Mouse (Mus musculus) megakaryocyte, embryonic 14.5 days (primary cell): ENCODE data around the gene Tcf7l2.

Experiments
- FLI1 ChIP-seq: IDR thresholded peaks from 2 replicates; pipeline ENCODE4 v1.6.1; 2012; ENCODE audit warnings: low read length, inconsistent platforms, mixed read lengths
- GATA1 ChIP-seq: IDR thresholded peaks from 3 replicates; pipeline ENCODE4 v1.6.1; 2012; ENCODE audit warnings: mixed read lengths, low read length, inconsistent platforms, borderline replicate concordance

DNA sequence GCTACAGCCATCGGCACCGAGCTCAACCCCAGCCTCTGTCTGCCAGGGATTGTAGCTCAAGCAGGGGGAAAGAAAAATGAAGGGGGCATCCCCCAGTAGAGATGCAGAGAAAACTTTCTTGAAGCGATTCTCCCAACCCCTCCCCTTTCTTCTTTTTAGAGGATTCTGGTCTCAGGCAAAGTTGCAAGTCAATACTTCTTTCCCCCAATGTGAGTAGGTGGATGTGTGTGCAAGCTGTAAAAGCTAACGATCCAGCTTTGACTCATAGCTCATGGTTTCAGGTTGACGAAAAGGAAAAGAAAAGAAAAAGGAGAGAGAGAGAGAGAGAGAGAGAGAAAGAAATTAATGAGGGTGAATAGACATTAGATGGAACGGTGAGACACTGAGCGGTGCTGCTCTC, 8.8 kb downstream of the Tcf7l2 start:
- TF ChIP-seq GATA1: no peak
- TF ChIP-seq FLI1: no peak
